Mouse (Mus musculus) c-Kit-positive CD71-positive TER-119-negative erythroid progenitor cells, embryonic 14.5 days (primary cell): Measurements from ENCODE around the gene Def8.
A peak's percentile ranks its signal among the peaks of the same experiment; 100 is the strongest.

Source experiments
- DNase-seq: peaks from one replicate; pipeline ENCODE4 v3.0.0-alpha.2; 2013; ENCODE audit warnings: low read depth

Def8 gene

GRCm38 (mm10) chr8:123423441-123423840 is at the start of gene Def8:
Gene Def8 (plus strand): TSS chr8:123423527.
- no peak for DNase-seq

GRCm38 (mm10) chr8:123374239-123374578 is 49.1 kb upstream of the Def8 start:
- DNase-seq: peak; percentile 87

GRCm38 (mm10) chr8:123375701-123376100 is 47.6 kb upstream of the Def8 start:
- DNase-seq: no peak

- no peak for DNase-seq
Measured at GRCm38 (mm10) chr8:123376106-123376505, 47.2 kb upstream of the Def8 start.

GRCm38 (mm10) chr8:123381711-123382110 is 41.6 kb upstream of the Def8 start:
- DNase-seq: no peak

GRCm38 (mm10) chr8:123382516-123382915 is 40.8 kb upstream of the Def8 start:
- DNase-seq: no peak

GRCm38 (mm10) chr8:123384883-123385540 is 38.3 kb upstream of the Def8 start:
- DNase-seq: peak; percentile 38

GRCm38 (mm10) chr8:123387041-123387440 is 36.3 kb upstream of the Def8 start:
- DNase-seq: no peak

GRCm38 (mm10) chr8:123387801-123388200 is 35.5 kb upstream of the Def8 start:
- DNase-seq: no peak

GRCm38 (mm10) chr8:123389026-123389425 is 34.3 kb upstream of the Def8 start:
- no peak for DNase-seq

- DNase-seq: no peak
Measured at GRCm38 (mm10) chr8:123398308-123398707, 25.0 kb upstream of the Def8 start.

GRCm38 (mm10) chr8:123401936-123402335 is 21.4 kb upstream of the Def8 start:
- no peak for DNase-seq

- DNase-seq: no peak
Measured at GRCm38 (mm10) chr8:123402730-123403326, 20.5 kb upstream of the Def8 start.

- DNase-seq: no peak
Measured at GRCm38 (mm10) chr8:123404521-123404920, 18.8 kb upstream of the Def8 start.

- peak; percentile 62 for DNase-seq
Measured at GRCm38 (mm10) chr8:123406786-123407185, 16.5 kb upstream of the Def8 start, which contains the start of gene Mc1r. Gene Mc1r (plus strand): TSS chr8:123407107.

GRCm38 (mm10) chr8:123407612-123408011 is 15.7 kb upstream of the Def8 start:
- DNase-seq: no peak

GRCm38 (mm10) chr8:123408586-123409544 is 14.5 kb upstream of the Def8 start:
- no peak for DNase-seq

GRCm38 (mm10) chr8:123410049-123410587 is 13.2 kb upstream of the Def8 start:
- no peak for DNase-seq

- DNase-seq: no peak
Measured at GRCm38 (mm10) chr8:123410788-123411187, 12.5 kb upstream of the Def8 start.

- DNase-seq: no peak
Measured at GRCm38 (mm10) chr8:123411246-123411645, 12.1 kb upstream of the Def8 start, which contains the start of gene Tubb3. Gene Tubb3 (plus strand): TSS chr8:123411424.

- DNase-seq: no peak
Measured at GRCm38 (mm10) chr8:123411781-123412327, 11.5 kb upstream of the Def8 start.

- no peak for DNase-seq
Measured at GRCm38 (mm10) chr8:123412560-123413170, 10.7 kb upstream of the Def8 start.
